ENCODE assay signal across 22 mouse cellular contexts in the genomic region with DNA sequence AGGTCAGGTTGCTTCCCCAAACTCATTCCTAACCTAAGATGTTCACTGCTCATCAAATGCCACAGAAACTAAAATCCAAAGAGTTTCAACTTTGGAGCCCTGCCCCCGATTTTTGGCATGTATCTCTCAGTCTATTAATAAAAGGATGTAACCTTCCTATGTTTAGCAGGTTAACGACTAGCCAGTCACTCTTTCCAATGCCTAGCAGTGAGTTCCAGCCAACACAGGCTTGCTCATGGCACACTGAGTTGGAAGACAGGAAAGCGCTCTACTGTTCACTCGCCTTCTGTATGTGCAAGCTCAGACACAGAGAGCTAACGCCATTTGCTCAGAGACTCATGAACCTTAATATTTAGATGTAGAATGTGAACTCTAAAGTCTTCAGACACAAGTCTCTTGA.
"Had no signal": no experiment of that assay in that cellular context is flagged by ENCODE, and none has a peak within 500 bp of the region (broad histone marks: within the 10 kb centered on the region; RNA-seq: fewer than 3 reads in every experiment).

No protein-coding gene starts in this region.

- H3K4me1 ChIP-seq: hindbrain, embryonic 10.5 days; hindbrain, embryonic 12.5 days; intestine, embryonic 15.5 days; limb, embryonic 10.5 days; limb, embryonic 12.5 days had no signal

- H3K9ac ChIP-seq: hindbrain, embryonic 12.5 days; hindbrain, embryonic 14.5 days; intestine, embryonic 15.5 days; limb, embryonic 12.5 days; liver, embryonic 14.5 days had no signal

- DNase-seq: gastrocnemius, postnatal 10 days; heart, postnatal 4 days; kidney, adult 18-20 months; kidney, adult 8-10 months; kidney, postnatal 10 days; kidney, postnatal 25 days; kidney, postnatal 4 days; liver had no signal

- H3K36me3 ChIP-seq: hindbrain, embryonic 10.5 days; hindbrain, embryonic 12.5 days; intestine, embryonic 15.5 days; limb, embryonic 10.5 days; limb, embryonic 12.5 days had no signal

- H3K27me3 ChIP-seq: hindbrain, embryonic 12.5 days; intestine, embryonic 15.5 days; limb, embryonic 12.5 days had no signal

- ATAC-seq: forebrain, embryonic 16.5 days; hindbrain, embryonic 16.5 days; inflammation-experienced regulatory T-cells, adult 6 months; intestine, embryonic 15.5 days; intestine, postnatal 0 days had no signal

- H3K9me3 ChIP-seq: hindbrain, embryonic 10.5 days; hindbrain, embryonic 12.5 days; intestine, embryonic 15.5 days; limb, embryonic 10.5 days; limb, embryonic 12.5 days had no signal

- H3K27ac ChIP-seq: hindbrain, embryonic 10.5 days; hindbrain, embryonic 12.5 days; hindbrain, embryonic 14.5 days; intestine, embryonic 15.5 days; layer of hippocampus, adult 2 months; left cerebral cortex, adult 2 months; limb, embryonic 10.5 days; limb, embryonic 12.5 days; liver, embryonic 14.5 days had no signal

- H3K4me3 ChIP-seq: hindbrain, embryonic 10.5 days; hindbrain, embryonic 12.5 days; intestine, embryonic 15.5 days; layer of hippocampus, adult 2 months; left cerebral cortex, adult 2 months; limb, embryonic 10.5 days; limb, embryonic 12.5 days had no signal

- H3K4me2 ChIP-seq: hindbrain, embryonic 12.5 days; hindbrain, embryonic 14.5 days; intestine, embryonic 15.5 days; limb, embryonic 12.5 days; liver, embryonic 11.5 days had no signal
